Mouse (Mus musculus) kidney, postnatal 36 days (tissue): ENCODE data around the gene Apba3.

Experiments used
- DNase-seq, 2 experiments: peaks; one replicate each; pipeline ENCODE4 v3.0.0; 2021 to 2022; ENCODE audit warnings: mixed read lengths in 2 of 2

Gene Apba3

DNA sequence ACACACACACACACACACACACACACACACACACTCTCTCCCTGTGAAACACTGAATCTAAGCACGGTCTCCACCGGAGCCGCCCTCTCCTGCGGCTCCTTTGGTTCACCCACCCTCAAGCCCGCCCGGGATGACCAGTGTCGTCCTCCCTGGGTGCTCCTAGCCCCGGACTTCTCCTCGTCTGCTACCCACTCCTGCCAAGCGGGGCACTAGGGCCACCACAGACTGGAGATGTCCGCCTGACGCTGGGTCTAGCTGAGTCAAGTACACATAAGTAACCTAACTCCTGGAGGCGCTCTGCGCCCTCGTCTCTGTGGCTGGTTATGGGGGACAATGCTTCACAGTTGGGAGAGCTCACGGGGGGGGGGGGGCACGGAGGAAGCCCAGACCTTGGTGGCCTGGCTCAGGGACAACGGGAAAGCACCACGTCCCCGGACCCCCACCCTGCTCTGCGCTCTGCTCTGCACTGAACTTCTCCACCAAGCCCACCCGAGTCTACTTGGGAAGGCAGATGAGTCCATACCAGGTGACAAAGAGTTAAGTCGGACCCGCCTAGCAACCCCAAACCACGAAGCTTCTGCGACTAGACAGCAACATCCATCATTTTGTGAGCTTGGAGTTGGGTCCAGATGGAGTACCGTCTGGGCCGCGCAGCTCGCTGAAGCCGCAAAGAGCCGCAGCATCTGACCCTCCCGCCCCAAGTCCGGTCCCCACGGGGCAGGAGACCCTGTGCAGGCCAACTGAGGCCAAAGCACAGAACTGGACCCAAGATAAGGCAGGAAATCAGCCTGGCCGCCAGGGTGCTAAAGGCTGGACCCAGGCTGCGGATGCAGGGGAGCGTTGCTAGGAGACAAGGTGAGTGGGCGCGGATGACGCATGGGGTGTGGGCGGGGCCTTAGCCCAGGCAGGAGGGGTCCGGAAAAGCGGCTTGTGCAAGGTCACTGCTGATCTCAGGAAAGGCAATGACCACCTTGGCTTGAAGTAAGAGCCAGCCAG lies 14.0 kb upstream of the Apba3 start, which contains the start of gene Matk:
TSS of gene Matk (plus strand) at position 512 of the 996 bp plus-strand sequence.
- peak; percentile 29 to 47 for DNase-seq

DNA sequence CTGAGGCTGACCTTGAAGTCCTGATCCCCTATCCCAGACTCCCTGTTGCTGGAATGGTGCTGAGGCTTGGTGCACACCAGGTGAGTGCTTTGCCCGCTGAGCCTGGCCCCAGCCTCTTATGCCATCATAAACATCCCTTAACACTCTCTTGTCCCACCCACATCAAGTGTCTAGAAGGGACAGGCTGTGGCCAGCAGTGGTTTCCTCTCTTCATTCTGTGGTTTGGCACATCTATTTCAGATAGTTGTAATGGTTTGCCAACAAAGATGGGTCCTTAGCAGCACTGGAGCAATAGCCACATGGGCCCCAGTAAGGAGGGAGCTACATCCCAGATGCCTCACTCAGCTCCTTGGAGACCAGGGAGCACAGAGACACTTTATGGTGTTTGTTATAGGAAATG lies 11.9 kb upstream of the Apba3 start:
- no peak for DNase-seq

DNA sequence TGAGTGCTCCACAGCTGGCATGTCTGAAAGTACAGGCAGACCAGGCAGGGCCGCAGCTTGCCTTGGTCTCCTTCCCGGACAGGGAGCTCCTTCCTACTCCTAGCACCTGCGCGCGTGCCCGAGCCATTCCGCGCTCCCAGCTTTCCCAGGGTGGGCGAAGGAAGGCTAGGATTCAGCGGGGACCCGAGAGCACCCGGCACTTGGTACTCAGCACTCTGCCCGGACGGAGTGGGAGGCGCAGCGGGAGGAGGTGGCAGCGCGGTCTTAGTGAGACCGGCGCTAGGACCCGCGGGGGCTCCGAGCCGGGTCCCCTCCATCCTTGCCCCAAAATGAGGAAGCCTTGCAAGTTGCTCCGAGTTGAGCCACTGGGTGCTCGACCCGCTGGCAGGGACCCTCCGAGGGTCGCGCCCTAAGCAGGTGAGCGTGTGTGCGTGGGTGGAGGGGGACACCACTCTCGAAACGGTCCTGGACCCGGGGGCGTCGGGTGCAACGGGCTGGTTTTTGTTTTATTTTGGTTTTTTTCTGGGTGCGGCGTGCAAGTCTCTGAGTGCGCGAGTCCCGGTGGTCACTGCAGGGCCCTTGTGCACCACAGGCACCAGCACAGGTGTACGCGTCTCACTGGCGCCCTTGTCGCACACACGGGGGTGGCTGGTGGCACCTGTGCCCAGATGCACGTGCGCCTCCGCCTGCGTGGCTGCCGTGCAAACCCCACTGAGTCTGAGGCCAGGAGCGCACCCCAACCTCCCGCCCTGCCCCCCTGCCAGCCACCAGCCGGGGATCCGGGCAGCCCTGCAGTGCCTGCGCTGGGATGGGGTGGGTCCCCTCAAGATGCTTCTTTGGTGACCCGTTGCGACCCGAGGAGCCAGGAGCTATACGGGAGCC lies 9.4 kb upstream of the Apba3 start:
- DNase-seq: no peak

DNA sequence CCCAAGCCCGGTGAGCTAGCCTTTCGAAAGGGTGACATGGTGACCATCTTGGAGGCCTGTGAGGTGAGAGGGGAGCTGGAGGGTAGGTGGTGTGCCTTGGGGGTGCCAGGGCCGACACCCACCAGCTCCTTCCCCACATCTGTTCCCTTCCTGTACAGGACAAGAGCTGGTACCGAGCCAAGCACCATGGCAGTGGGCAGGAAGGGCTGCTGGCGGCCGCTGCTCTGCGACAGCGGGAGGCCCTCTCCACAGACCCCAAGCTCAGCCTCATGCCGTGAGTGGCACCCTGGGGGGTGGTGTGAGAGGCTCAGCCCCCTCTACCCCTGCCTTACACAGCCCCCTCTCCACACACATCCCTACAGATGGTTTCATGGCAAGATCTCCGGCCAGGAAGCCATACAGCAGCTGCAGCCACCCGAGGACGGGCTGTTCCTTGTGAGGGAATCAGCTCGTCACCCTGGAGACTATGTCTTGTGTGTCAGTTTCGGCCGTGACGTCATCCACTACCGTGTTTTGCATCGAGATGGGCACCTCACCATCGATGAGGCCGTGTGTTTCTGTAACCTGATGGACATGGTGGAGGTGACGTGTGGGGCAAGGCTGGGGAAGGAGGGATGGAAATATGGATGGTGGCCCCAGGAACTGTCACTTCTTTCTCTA lies 7.4 kb upstream of the Apba3 start:
- DNase-seq: no peak

DNA sequence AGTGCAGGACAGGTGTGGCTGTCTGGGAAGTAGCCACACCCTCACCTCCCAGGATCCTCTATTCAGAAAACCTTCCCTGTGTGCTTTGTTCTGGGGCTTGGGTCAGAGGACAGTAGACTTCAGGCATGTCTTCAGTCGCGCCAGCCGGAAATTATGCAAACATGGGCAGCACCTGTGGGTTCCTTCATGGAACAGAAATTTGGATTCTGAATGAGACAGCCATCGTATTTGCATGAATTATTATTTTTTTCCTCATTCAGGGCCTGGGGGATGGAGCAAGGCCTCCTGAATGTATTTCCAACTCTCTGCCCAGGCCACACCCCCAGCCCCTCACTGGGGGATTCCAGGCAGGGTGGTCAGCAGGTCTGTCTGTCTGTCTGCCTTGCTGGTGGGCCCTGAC lies 5.7 kb upstream of the Apba3 start:
- no peak for DNase-seq

DNA sequence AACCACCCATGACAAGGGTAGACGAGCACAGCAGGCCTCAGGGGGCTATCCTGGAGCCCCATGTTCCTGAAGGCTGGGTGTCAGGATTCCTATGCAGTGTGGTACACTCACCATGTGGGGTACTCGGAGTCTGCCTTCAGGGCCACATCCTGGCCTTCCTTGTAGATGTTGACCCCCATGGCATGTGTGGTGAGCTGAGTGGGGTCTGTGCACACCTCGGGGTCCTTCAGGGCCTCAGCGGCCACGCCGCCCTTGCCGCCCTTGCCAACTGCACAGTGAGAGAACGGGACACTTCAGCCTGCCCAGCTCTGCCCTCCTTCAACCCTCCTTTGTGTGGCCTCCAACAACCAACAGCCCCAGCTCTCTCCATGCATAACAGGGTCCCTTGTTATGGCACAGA lies 1.2 kb upstream of the Apba3 start:
- DNase-seq: no peak

DNA sequence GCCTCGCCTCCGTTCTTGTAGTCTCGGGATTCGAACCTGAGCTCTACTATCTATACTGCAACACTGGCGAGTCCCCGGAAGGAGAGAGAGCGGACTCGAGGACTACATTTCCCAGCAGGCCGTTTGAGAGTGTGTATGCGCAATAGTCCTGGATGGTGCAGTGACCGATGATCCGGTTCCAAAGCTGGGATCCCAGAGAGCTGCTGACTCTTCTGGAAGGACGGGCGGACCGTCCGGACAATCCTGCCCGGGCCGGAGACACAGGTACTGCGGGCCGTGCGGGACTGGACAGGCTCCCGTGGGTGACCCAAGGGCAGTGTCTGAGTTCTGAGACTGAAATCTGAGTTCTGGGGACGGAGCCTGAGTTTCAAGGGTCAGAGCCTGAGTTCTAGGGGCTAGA lies 1.3 kb downstream of the Apba3 start:
- DNase-seq: peak; percentile 90 to 95

DNA sequence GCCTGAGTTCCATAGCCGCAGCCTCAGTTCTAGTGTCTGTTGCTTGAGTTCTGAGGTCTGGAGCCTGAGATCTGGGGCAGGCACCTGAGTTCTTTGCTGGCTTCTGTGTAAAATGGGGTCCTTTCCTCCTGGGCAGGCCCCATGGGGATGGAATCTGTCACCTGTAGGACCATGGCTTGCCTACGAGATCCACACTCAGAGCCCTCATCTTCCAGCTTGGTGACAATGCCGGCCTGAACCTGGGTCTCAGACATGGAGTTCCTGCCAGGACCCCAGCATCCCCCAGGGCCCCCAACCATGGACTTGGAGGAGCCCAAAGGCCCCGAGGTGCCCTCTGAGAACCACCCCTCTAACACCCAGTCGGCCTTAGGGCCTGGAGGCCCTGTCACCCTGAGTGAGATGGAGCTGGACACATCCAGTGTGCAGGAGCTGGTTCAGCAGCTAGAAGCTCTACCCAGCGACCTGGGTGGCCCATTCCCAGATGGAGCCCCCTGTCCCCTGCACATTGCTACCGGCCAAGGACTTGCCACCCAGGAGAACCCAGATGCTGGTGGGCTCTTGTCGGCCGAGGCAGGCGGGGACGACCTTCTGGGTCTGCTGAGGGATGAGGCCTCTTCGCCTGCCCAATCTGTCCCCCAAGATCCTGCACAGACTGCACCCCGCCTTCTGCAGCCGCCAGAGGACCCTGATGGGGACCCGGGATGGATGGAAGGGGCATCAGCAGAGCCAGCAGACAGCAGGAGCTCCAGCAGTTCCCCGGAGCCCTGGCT lies 2.1 kb downstream of the Apba3 start:
- no peak for DNase-seq

DNA sequence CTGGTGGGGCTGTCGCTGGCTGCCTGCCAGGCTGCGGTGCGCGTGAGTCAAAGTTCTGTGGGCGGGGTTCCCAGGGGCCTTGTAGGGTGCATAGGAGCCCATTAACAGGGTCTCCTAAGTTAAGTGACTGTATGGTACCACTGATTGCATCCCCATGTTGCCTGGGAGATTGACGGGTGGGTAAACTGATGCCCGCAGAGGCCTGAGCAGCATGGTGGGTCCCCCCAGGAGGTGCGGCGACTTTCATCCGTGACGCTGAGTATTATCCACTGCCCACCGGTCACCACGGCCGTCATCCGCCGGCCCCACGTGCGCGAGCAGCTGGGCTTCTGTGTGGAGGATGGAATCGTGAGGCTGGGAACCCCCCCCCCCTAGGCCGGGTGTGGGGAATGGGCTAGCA lies 5.6 kb downstream of the Apba3 start:
- DNase-seq: no peak

DNA sequence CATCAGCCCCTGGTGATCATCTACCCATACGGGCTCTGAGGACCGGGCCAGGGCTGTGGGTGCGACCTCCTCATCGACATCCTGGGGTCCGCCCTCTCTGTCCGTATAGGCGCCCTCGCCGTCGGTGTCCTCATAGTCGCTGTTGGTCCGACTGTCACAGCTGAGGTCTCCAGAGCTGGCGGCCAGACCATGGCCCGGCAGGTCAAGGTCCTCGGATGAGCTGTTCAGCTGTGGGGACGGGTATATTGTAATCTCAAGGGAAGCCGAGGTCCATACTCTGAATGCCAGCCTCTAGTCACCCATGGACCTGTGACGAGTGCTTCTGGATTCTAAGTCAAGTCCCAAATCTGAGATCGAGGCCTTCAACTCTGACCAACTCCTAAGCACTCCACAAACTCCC lies 7.1 kb downstream of the Apba3 start:
- no peak for DNase-seq

DNA sequence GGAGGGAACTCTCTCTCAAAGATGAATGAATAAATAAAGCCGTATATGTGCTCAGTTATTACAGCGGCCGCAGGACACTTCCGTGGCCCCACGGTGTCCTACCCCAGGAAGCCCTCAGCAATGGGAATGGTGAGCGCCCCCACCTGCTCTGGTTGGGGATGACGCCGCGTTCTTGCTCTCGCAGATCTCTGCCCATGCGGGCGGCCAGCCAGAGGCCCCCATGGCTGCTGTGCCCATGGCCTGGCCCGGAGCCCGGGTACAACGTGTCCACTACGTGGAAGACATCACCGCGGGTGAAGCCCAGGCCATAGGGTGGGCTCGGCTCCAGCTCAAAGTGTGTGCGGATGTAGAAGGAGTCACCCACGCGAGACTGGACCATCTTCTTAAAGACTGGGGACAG lies 10.9 kb downstream of the Apba3 start:
- DNase-seq: no peak

DNA sequence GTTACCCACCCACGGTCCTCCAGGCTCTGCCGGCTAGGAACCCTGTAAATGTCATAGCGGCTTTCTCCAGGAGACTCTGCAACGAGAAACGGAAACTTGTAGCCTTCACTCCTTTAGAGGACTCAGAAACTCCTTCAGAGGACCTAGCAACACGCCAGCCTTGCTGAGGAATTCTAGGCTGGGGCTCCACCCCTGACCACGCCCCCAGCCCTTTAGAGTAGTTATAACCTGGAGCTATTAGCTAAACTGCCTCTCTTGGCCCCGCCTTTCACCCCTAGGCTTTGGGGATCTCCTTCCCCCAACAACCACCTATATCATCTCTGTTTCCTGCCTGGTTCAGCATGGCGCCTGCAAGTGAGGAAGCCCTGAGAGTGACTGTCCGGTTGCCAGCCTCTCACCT lies 12.7 kb downstream of the Apba3 start:
- DNase-seq: peak in 1 of 2 experiments; percentile 62

DNA sequence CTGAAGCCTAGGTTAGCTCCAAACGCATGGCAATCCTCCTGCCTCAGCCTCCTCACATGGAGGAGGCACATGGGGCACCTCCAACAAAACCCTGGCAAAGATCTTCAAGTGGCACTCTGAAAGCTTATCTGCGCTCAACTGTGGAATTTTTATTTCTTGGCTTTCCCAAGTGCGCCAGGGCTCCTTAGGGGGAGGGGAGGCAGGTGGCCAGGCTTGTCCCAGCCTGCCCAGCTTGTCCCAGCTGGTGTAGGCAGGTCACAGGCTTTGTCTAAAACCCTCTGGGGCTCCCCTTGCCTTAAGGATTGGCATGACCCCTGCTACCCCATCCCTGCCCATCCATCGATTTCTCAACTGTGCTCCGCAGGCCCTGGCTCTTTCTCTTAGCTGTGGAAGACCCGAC lies 17.4 kb downstream of the Apba3 start:
- DNase-seq: peak; percentile 53 to 56

DNA sequence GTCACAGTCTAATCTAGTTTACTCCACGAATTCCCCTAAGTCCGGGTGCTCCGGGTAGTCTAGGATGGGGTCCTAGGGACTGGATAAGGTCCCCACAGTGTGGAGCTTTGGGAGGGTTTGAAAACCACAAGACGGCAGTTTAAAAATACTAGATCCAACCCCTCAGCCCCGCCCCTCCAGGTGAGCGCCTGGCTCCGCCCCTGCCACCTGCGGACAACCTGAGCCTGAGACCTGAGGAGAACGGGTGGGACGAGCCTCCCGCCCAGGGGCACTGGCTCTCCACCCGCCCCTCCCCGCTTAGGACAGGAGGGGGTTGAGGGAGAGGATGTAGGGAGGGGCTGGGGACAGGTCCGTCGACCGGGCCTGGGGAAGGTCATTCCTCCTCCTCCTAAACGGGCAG lies 18.0 kb downstream of the Apba3 start:
- DNase-seq: peak; percentile 79 to 80

DNA sequence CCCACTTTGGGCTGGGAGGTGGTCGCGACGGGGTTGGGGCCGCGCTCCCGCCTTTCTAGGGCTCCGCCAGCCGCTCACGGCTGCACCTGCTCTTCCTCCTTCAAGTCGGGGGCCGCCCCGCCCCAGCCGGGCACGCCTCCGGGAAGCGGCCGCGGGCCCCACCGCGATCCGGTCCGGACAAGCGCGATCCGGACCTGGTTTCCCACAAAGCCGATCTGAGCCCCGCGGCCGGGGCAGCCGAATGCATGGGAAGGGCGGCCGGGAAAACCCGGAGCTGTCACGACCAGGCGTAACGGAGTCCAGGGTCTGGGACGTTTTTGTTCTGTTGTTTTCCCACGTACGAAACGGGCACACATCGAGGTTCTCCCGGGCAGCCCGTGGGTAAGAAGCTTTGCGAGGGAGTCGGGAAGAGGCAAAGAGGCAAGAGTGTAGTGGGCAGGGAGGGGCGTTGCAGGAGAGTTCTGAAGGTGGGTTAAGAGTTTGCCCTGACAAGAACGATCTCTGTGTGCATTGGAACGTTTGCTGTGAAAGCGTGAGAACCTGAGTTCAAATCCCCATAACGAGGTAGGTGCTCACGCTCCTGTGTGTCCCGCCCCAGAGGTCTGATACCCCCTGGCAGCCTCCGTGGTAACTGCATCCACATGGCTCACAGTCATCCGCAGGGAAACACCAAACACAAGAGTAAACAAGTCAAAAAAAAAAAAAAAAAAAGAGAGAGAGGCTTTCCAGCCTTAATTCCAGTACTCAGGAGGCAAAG lies 19.1 kb downstream of the Apba3 start:
- DNase-seq: peak; percentile 92 to 97

DNA sequence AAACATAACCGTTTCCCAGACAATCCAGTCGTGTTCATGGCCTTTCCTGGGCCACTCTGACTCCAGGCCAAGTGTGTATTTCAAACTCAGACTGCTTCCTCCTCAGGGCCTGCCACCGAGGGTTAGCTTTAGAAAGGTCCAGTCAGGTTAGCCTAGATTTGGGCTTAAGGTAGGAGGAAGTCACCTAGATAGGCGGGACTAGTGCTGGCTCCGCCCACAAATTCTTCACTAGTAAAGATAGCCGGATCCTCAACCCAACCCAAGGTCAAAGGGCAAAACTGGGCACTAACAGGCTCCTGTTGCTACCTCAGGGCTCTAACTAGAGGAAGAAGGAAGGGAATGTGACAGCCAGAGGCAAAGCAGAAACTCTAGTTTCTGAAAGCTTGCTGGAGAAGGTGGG lies 19.8 kb downstream of the Apba3 start:
- DNase-seq: peak; percentile 72 to 83

DNA sequence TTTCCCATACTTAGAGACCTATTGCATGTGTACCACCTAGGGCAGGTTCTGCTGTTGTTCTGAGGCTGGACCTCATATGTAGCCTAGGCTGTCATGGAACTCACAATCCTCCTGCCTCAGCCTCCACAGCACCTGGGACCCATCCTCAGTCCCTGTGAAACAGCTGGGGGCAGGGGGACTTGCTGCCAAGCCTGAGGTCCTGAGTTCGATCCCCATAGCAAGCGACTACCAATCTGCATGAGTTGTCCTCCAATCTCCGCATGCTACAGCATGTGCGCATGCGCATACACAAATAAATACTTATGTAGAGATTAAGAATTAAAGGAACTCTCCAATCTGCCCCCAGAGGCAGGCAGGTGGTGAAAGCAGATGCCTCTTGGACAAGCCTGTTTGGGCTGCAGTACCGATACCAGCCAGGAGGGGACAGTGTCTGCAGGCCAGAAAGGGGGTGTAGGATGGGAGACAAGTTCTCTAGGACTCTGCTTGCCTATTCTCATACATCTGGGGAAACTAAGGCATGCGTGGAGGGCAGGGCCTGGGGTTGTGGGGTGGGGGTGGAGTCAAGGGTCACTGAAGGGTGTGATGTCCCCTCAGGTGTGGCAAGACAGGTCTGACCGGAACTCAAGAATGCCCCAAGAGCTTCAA lies 20.9 kb downstream of the Apba3 start:
- peak; percentile 49 to 76 for DNase-seq

DNA sequence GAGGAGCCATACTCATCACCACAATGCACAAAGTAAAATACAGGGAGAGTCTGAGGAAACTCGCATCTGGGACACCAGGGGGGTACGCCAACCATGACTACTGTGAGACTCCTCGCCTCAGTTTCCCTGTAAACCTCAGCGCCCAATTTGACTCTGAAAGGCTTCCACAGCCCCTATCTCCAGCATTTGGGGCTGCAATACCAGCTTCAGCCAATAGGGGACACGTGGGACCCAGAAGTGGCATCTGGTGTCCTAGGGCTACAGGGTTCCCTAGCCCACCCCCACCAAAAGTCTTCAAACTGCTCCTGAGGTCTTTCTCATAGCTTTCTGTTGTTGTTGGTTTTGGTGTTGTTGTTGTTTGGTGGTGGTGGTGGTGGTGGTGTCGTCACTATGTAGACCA lies 21.8 kb downstream of the Apba3 start:
- DNase-seq: peak in 1 of 2 experiments; percentile 79

DNA sequence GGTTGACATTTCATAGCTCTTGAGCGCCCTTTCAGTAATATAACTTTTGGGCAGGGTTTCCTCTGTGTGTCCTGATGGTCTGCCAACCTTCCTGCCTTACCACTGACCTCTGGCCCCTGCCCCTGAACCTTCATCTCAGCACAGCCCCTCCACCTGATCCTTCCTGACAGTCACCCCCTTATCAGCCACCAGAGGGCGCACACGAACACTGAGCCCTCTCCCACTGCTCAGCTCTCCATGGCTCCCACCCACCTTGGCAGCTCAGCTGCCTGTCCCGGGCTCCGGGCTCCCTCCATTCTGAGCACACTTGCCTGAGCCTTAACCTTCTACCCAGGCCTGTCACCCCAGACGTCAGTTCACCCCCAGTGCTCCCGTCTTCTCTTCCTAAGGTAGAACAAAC lies 22.5 kb downstream of the Apba3 start:
- DNase-seq: peak; percentile 63 to 79

DNA sequence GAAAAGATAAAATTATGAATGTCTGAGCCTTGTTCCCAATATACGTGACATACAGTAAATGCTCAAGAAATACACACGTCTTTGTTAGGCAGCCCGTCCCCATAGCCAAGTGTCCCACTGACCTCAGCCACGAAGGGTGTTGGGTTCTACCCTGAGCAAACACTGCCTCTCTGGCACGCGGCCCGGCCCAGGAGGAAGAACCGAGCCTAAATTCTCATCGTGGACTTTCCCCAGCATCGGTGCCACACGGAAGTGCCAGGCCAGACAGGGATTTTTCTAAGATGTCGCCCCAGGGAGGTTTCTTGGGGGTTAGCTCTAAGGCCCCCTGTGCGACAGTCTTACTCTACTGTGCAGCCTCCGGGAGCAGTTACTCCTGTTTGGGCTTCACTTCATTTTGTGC lies 23.1 kb downstream of the Apba3 start:
- DNase-seq: peak; percentile 41 to 76
